Mouse (Mus musculus) MEL (cell line): ENCODE results near the gene Arhgap45.

Source experiments
- CTCF ChIP-seq, 3 experiments: IDR thresholded peaks in 2 of 3; conservative IDR thresholded peaks in 1 of 3; 2 replicates each; pipeline ENCODE4 v1.5.1; 2011 to 2012; ENCODE audit warnings: low read length in 3 of 3, low read depth in 2 of 3, mild to moderate bottlenecking in 2 of 3, improper control_type of control experiment in 1 of 3, inconsistent platforms in 1 of 3, mixed read lengths in 1 of 3, moderate library complexity in 1 of 3; ENCODE audit not compliant: control insufficient read depth in 1 of 3, insufficient read depth in 1 of 3, poor library complexity in 1 of 3, severe bottlenecking in 1 of 3
- ELF1 ChIP-seq: IDR thresholded peaks from 2 replicates; pipeline ENCODE4 v1.6.1; 2014; ENCODE audit warnings: low read depth, mild to moderate bottlenecking, inconsistent platforms, low read length, improper control_type of control experiment, moderate library complexity
- EP300 ChIP-seq, 2 experiments: IDR thresholded peaks; 2 replicates each; pipeline ENCODE4 v1.6.1; 2011; ENCODE audit warnings: improper control_type of control experiment in 2 of 2, low read length in 2 of 2, low read depth in 1 of 2, mild to moderate bottlenecking in 1 of 2
- GATA1 ChIP-seq: IDR thresholded peaks from 2 replicates; pipeline ENCODE4 v1.6.1; 2011; ENCODE audit warnings: low read depth, low read length, improper control_type of control experiment
- MAX ChIP-seq: IDR thresholded peaks from 2 replicates; pipeline ENCODE4 v1.6.1; 2011; ENCODE audit warnings: low read length, improper control_type of control experiment
- POLR2A ChIP-seq, 2 experiments: IDR thresholded peaks; 2 replicates each; pipeline ENCODE4 v1.6.1; 2011 to 2012; ENCODE audit warnings: low read length in 2 of 2, mild to moderate bottlenecking in 2 of 2, control low read depth in 1 of 2, improper control_type of control experiment in 1 of 2, low read depth in 1 of 2, moderate library complexity in 1 of 2; ENCODE audit not compliant: control insufficient read depth in 1 of 2, insufficient read depth in 1 of 2, poor library complexity in 1 of 2
- TAL1 ChIP-seq: IDR thresholded peaks from 2 replicates; pipeline ENCODE4 v1.6.1; 2012; ENCODE audit warnings: mild to moderate bottlenecking, inconsistent platforms, low read length, moderate library complexity, mixed read lengths
- ZC3H11A ChIP-seq: IDR thresholded peaks from 2 replicates; pipeline ENCODE4 v1.6.1; 2012; ENCODE audit warnings: low read depth, mild to moderate bottlenecking, inconsistent platforms, low read length, improper control_type of control experiment

DNA sequence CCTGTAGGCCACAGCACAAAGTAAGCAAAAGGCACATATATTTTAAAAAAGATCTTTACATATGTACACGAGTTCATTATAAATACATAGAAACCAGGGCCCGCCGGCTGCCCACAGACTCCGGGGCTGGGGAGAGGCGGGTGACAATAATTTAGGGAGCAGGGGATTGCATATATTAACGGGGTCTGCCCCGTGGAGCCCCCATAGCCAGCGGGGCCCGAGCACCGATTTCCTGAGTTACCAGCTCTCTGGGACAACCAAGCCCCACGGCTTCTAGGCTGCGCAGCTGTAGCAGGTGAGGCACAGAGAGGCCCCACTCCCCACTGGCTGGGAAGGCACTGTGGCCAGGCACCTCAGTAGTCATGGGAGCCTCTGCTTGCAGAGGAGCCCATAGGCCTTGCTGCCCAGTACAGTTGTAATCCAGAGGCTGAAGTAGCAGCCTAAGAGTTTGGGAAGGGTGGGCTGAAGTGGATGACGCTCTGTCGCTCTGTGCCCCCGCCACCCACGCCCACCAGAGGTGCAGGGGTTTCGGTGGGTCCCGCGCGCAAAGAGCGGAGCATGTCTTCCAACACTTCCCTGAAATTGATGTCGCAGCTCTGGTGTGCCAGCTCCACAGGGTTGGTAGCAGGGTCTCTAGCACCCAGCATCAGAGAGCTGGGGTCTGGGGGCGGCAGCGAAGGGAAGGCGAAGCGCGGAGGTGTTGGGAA lies 40.7 kb downstream of the Arhgap45 start:
- no peak for TF ChIP-seq GATA1
- no peak for TF ChIP-seq CTCF (IDR thresholded peaks at IDR 0.05 in 2 of 3, conservative IDR thresholded peaks at IDR 0.05 in 1 of 3; ENCODE audit: control insufficient read depth in 1 of 3, insufficient read depth in 1 of 3, low read depth in 2 of 3, low read length in 3 of 3, poor library complexity in 1 of 3, severe bottlenecking in 1 of 3)
- TF ChIP-seq ELF1, result no peak
- TF ChIP-seq TAL1, result no peak
- no peak for TF ChIP-seq EP300 (IDR thresholded peaks at IDR 0.05; ENCODE audit: low read depth in 1 of 2, low read length in 2 of 2)
- TF ChIP-seq POLR2A (IDR thresholded peaks at IDR 0.05; ENCODE audit: control insufficient read depth in 1 of 2, insufficient read depth in 1 of 2, low read depth in 1 of 2, low read length in 2 of 2, poor library complexity in 1 of 2), result peak in 1 of 2 experiments; percentile 55; a peak in 1 of 4 replicates
- no peak for TF ChIP-seq ZC3H11A
- no peak for TF ChIP-seq MAX
